Mouse (Mus musculus) megakaryocyte, embryonic 14.5 days (primary cell): ENCODE results near the gene Mars2.

Experiments used
- FLI1 ChIP-seq: IDR thresholded peaks from 2 replicates; pipeline ENCODE4 v1.6.1; 2012; ENCODE audit warnings: low read length, inconsistent platforms, mixed read lengths
- GATA1 ChIP-seq: IDR thresholded peaks from 3 replicates; pipeline ENCODE4 v1.6.1; 2012; ENCODE audit warnings: mixed read lengths, low read length, inconsistent platforms, borderline replicate concordance

GRCm38 (mm10) chr1:55234910-55235520, 2.0 kb upstream of the Mars2 start:
- TF ChIP-seq GATA1: no peak
- TF ChIP-seq FLI1: no peak
